13 mouse cellular contexts compared by ENCODE assay signal in genomic region chr5:114664750-114665149, GRCm38 (mm10). TPM values are rescaled to one million over a fixed set of nuclear protein-coding genes. Genes with fewer than 3 reads are reported as not detected.
A peak's percentile ranks its signal among the peaks of the same experiment; 100 is the strongest.
DNase-seq lines count a peak whose midpoint lies in the region; ATAC-seq and TF ChIP-seq lines count a peak whose summit lies in the region.
"Had no signal": no experiment of that assay in that cellular context is flagged by ENCODE, and none has a peak within 500 bp of the region (broad histone marks: within the 10 kb centered on the region; RNA-seq: fewer than 3 reads in every experiment).

No protein-coding gene starts in this region.

- WGBS in hindbrain, embryonic 12.5 days: 75% methylated on average over 7 of the region's 7 CpGs
- WGBS in hindbrain, embryonic 10.5 days: 80% methylated on average over 7 of the region's 7 CpGs
- WGBS in embryonic facial prominence, embryonic 14.5 days: 38% methylated on average over 7 of the region's 7 CpGs
- WGBS in limb, embryonic 14.5 days: 39% methylated on average over 7 of the region's 7 CpGs
- WGBS in stomach, postnatal 0 days: 58% methylated on average over 7 of the region's 7 CpGs

- TF ChIP-seq EP300 in stomach, postnatal 0 days (optimal IDR thresholded peaks at IDR 0.05): no peak

- peaks cover 5% of the 10 kb centered on the region for H3K27me3 ChIP-seq in hindbrain, embryonic 12.5 days
- H3K27me3 ChIP-seq in hindbrain, embryonic 10.5 days (ENCODE audit: insufficient read depth, poor library complexity, severe bottlenecking): peaks cover 16% of the 10 kb centered on the region
- no peaks in the 10 kb centered on the region for H3K27me3 ChIP-seq in embryonic facial prominence, embryonic 14.5 days (replicated peaks; ENCODE audit: control insufficient read depth, insufficient read depth, low read length)
- no peaks in the 10 kb centered on the region for H3K27me3 ChIP-seq in limb, embryonic 14.5 days (ENCODE audit: control insufficient read depth, insufficient read depth, low read length)
- H3K27me3 ChIP-seq in stomach, postnatal 0 days (ENCODE audit: control insufficient read depth, insufficient read depth, low read length): no peaks in the 10 kb centered on the region
- H3K27me3 ChIP-seq: CH12.LX had no signal

- H3K9me3 ChIP-seq in hindbrain, embryonic 12.5 days (replicated peaks): no peaks in the 10 kb centered on the region
- H3K9me3 ChIP-seq in hindbrain, embryonic 10.5 days: no peaks in the 10 kb centered on the region
- H3K9me3 ChIP-seq in embryonic facial prominence, embryonic 14.5 days (ENCODE audit: control insufficient read depth, low read length): no peaks in the 10 kb centered on the region
- H3K9me3 ChIP-seq in limb, embryonic 14.5 days (ENCODE audit: control insufficient read depth, low read length): no peaks in the 10 kb centered on the region
- H3K9me3 ChIP-seq in stomach, postnatal 0 days (ENCODE audit: control insufficient read depth, low read length): no peaks in the 10 kb centered on the region

- peaks cover 11% of the 10 kb centered on the region for H3K4me1 ChIP-seq in hindbrain, embryonic 12.5 days
- peaks cover 19% of the 10 kb centered on the region for H3K4me1 ChIP-seq in hindbrain, embryonic 10.5 days (replicated peaks)
- peaks cover 9% of the 10 kb centered on the region; the same call in 1 of the 2 replicates for H3K4me1 ChIP-seq in embryonic facial prominence, embryonic 14.5 days (ENCODE audit: control insufficient read depth, insufficient read depth, low read length)
- H3K4me1 ChIP-seq in limb, embryonic 14.5 days (ENCODE audit: control insufficient read depth, insufficient read depth, low read length): peaks cover 6% of the 10 kb centered on the region
- no peaks in the 10 kb centered on the region for H3K4me1 ChIP-seq in stomach, postnatal 0 days (replicated peaks; ENCODE audit: control insufficient read depth, insufficient read depth)

- ATAC-seq in hindbrain, embryonic 12.5 days (ENCODE audit: low FRiP score): no peak
- peak; percentile 89 for ATAC-seq in embryonic facial prominence, embryonic 14.5 days (ENCODE audit: low read depth)
- ATAC-seq in limb, embryonic 14.5 days (ENCODE audit: low FRiP score, low read depth): no peak; the same call in 1 of the 2 replicates
- no peak for ATAC-seq in stomach, postnatal 0 days (ENCODE audit: low FRiP score, low TSS enrichment)
- ATAC-seq in erythroid progenitor cell, adult 5-6 weeks (replicated peaks; ENCODE audit: low FRiP score, poor library complexity, severe bottlenecking): no peak
- ATAC-seq: hindbrain, postnatal 0 days had no signal

- no peak overlapping the region for H3K4me3 ChIP-seq in hindbrain, embryonic 12.5 days
- H3K4me3 ChIP-seq in hindbrain, embryonic 10.5 days: no peak overlapping the region
- H3K4me3 ChIP-seq in embryonic facial prominence, embryonic 14.5 days (ENCODE audit: low read depth, low read length): no peak overlapping the region
- H3K4me3 ChIP-seq in limb, embryonic 14.5 days (replicated peaks; ENCODE audit: low read length): no peak overlapping the region
- H3K4me3 ChIP-seq in stomach, postnatal 0 days (ENCODE audit: low read depth, low read length): no peak overlapping the region
- H3K4me3 ChIP-seq: erythroblast, embryonic 14.5 days had no signal

- H3K36me3 ChIP-seq in hindbrain, embryonic 12.5 days: peaks cover 4% of the 10 kb centered on the region; the same call in 1 of the 2 replicates
- peaks cover 1% of the 10 kb centered on the region; the same call in 1 of the 2 replicates for H3K36me3 ChIP-seq in hindbrain, embryonic 10.5 days
- H3K36me3 ChIP-seq in embryonic facial prominence, embryonic 14.5 days (ENCODE audit: control insufficient read depth, insufficient read depth, low read length): 0 out of 2 replicates have a peak, but pooled peaks cover 3% of the 10 kb centered on the region
- H3K36me3 ChIP-seq in limb, embryonic 14.5 days (ENCODE audit: control insufficient read depth, insufficient read depth, low read length): peaks cover 2% of the 10 kb centered on the region
- H3K36me3 ChIP-seq in stomach, postnatal 0 days (ENCODE audit: control insufficient read depth, insufficient read depth, low read length): no peaks in the 10 kb centered on the region

- DNase-seq in hindbrain, embryonic 10.5 days (ENCODE audit: low spot score): no peak
- peak; percentile 91 for DNase-seq in embryonic facial prominence, embryonic 14.5 days (ENCODE audit: low spot score)
- DNase-seq in limb, embryonic 14.5 days (ENCODE audit: low spot score): peak; percentile 72
- peak; percentile 37 for DNase-seq in stomach, postnatal 0 days (ENCODE audit: low spot score)
- no peak for DNase-seq in thymus, postnatal 14 days
- no peak for DNase-seq in spleen, postnatal 14 days (ENCODE audit: low spot score in 2 of 2)
- DNase-seq: adrenal gland, adult 8-10 months; cerebellum, adult 8-10 months had no signal

- TF ChIP-seq POLR2A in limb, embryonic 14.5 days (IDR thresholded peaks at IDR 0.05; ENCODE audit: borderline replicate concordance, extremely low read depth, insufficient read depth, insufficient read length): no peak

- H3K9ac ChIP-seq in hindbrain, embryonic 12.5 days: 0 out of 2 replicates have a peak overlapping the region, but pooled peaks have one; percentile 23
- H3K9ac ChIP-seq in embryonic facial prominence, embryonic 14.5 days (ENCODE audit: low read depth, low read length): no peak overlapping the region
- H3K9ac ChIP-seq in limb, embryonic 14.5 days (ENCODE audit: low read depth, low read length, severe bottlenecking): no peak overlapping the region
- H3K9ac ChIP-seq in stomach, postnatal 0 days (ENCODE audit: low read length): no peak overlapping the region

- no peak for TF ChIP-seq CTCF in stomach, postnatal 0 days (IDR thresholded peaks at IDR 0.05; ENCODE audit: low read depth)

- no peak overlapping the region for H3K27ac ChIP-seq in hindbrain, embryonic 12.5 days
- H3K27ac ChIP-seq in hindbrain, embryonic 10.5 days: no peak overlapping the region
- peak overlapping the region; percentile 67 for H3K27ac ChIP-seq in embryonic facial prominence, embryonic 14.5 days (replicated peaks; ENCODE audit: low read depth, low read length)
- H3K27ac ChIP-seq in limb, embryonic 14.5 days (replicated peaks; ENCODE audit: low read depth, low read length): no peak overlapping the region
- no peak overlapping the region for H3K27ac ChIP-seq in stomach, postnatal 0 days (replicated peaks)
- H3K27ac ChIP-seq: hindbrain, postnatal 0 days had no signal

- H3K4me2 ChIP-seq in hindbrain, embryonic 12.5 days (replicated peaks): no peak overlapping the region
- H3K4me2 ChIP-seq in embryonic facial prominence, embryonic 14.5 days (ENCODE audit: low read depth, low read length): no peak overlapping the region
- H3K4me2 ChIP-seq in limb, embryonic 14.5 days (replicated peaks; ENCODE audit: low read depth, low read length, severe bottlenecking): no peak overlapping the region
- H3K4me2 ChIP-seq in stomach, postnatal 0 days (replicated peaks; ENCODE audit: low read depth): no peak overlapping the region

RNA-seq across cellular contexts. Expression of gene Trpv4, which starts 6.5 kb away (rescaled TPM):
- polyA plus RNA-seq in hindbrain, embryonic 12.5 days (2016; fragmentation: Nextera tagmentation; extraction: Ambion mirVana): 1.3 and 1.5 TPM in 2 replicates
- 0.60 and 0.64 TPM in 2 replicates for polyA plus RNA-seq in hindbrain, embryonic 10.5 days (2016; fragmentation: Nextera tagmentation; extraction: Ambion mirVana)
- polyA plus RNA-seq in embryonic facial prominence, embryonic 14.5 days (2014; fragmentation: Nextera tagmentation; extraction: Ambion mirVana): 11.9 TPM in 2 replicates
- polyA plus RNA-seq in limb, embryonic 14.5 days (2012; rRNA removed): 44.9 and 68.2 TPM in 2 replicates
- polyA plus RNA-seq in limb, embryonic 14.5 days (2014; fragmentation: Nextera tagmentation; extraction: Ambion mirVana): 12.9 TPM in 2 replicates
- polyA plus RNA-seq in stomach, postnatal 0 days (2015; fragmentation: Nextera tagmentation; extraction: Ambion mirVana): 2.1 and 2.8 TPM in 2 replicates
- not detected in 2 replicates for total RNA-seq in erythroid progenitor cell, adult 5-6 weeks (2015; ENCODE audit: low replicate concordance)
- 1.5 TPM in 1 of 2 replicates, not detected in the other for total RNA-seq in erythroid progenitor cell, adult 5-6 weeks (2017; ENCODE audit: low replicate concordance)
- total RNA-seq: CH12.LX had no signal

RNA-seq across cellular contexts. Expression of gene Gltp, which starts 26.0 kb away (rescaled TPM):
- 60.5 and 63.3 TPM in 2 replicates for polyA plus RNA-seq in hindbrain, embryonic 12.5 days (2016; fragmentation: Nextera tagmentation; extraction: Ambion mirVana)
- polyA plus RNA-seq in hindbrain, embryonic 10.5 days (2016; fragmentation: Nextera tagmentation; extraction: Ambion mirVana): 80.4 and 90.3 TPM in 2 replicates
- polyA plus RNA-seq in embryonic facial prominence, embryonic 14.5 days (2014; fragmentation: Nextera tagmentation; extraction: Ambion mirVana): 123 and 129 TPM in 2 replicates
- polyA plus RNA-seq in limb, embryonic 14.5 days (2012; rRNA removed): 132 and 144 TPM in 2 replicates
- polyA plus RNA-seq in limb, embryonic 14.5 days (2014; fragmentation: Nextera tagmentation; extraction: Ambion mirVana): 229 and 289 TPM in 2 replicates
- polyA plus RNA-seq in stomach, postnatal 0 days (2015; fragmentation: Nextera tagmentation; extraction: Ambion mirVana): 482 and 496 TPM in 2 replicates
- 103 and 104 TPM in 2 replicates for total RNA-seq in erythroid progenitor cell, adult 5-6 weeks (2015; ENCODE audit: low replicate concordance)
- total RNA-seq in erythroid progenitor cell, adult 5-6 weeks (2017; ENCODE audit: low replicate concordance): 42.0 and 54.4 TPM in 2 replicates

RNA-seq across cellular contexts. Expression of gene Tchp, which starts 42.8 kb away (rescaled TPM):
- 19.6 and 21.1 TPM in 2 replicates for polyA plus RNA-seq in hindbrain, embryonic 12.5 days (2016; fragmentation: Nextera tagmentation; extraction: Ambion mirVana)
- polyA plus RNA-seq in hindbrain, embryonic 10.5 days (2016; fragmentation: Nextera tagmentation; extraction: Ambion mirVana): 17.9 and 20.8 TPM in 2 replicates
- 10.9 and 11.4 TPM in 2 replicates for polyA plus RNA-seq in embryonic facial prominence, embryonic 14.5 days (2014; fragmentation: Nextera tagmentation; extraction: Ambion mirVana)
- polyA plus RNA-seq in limb, embryonic 14.5 days (2012; rRNA removed): 29.9 and 33.6 TPM in 2 replicates
- 10.7 and 13.0 TPM in 2 replicates for polyA plus RNA-seq in limb, embryonic 14.5 days (2014; fragmentation: Nextera tagmentation; extraction: Ambion mirVana)
- 4.6 and 5.8 TPM in 2 replicates for polyA plus RNA-seq in stomach, postnatal 0 days (2015; fragmentation: Nextera tagmentation; extraction: Ambion mirVana)
- total RNA-seq in erythroid progenitor cell, adult 5-6 weeks (2015; ENCODE audit: low replicate concordance): 2.2 and 19.7 TPM in 2 replicates
- total RNA-seq in erythroid progenitor cell, adult 5-6 weeks (2017; ENCODE audit: low replicate concordance): 12.5 and 23.8 TPM in 2 replicates

Comparison
In these comparisons a context has a peak if more than half of its experiments do, and no peak if none do; other contexts are left out.
1. DNase-seq: peak in embryonic facial prominence, embryonic 14.5 days (single experiment), limb, embryonic 14.5 days (single experiment) and stomach, postnatal 0 days (single experiment); none in hindbrain, embryonic 10.5 days (single experiment), thymus, postnatal 14 days (single experiment) and spleen, postnatal 14 days (0 of 2).